Mouse (Mus musculus) myocyte (in vitro differentiated cells): Measurements from ENCODE around the gene Rab25. TPM values are rescaled to one million over a fixed set of nuclear protein-coding genes. Genes with fewer than 3 reads are reported as not detected.

Experiments
- H3K27me3 ChIP-seq: one replicate; pipeline ENCODE4 v1.6.1; 2011; ENCODE audit not compliant: control insufficient read depth, insufficient read depth, insufficient read length
- H3K36me3 ChIP-seq: one replicate; pipeline ENCODE4 v1.6.1; 2011; ENCODE audit not compliant: control insufficient read depth, insufficient read depth
- H3K4me2 ChIP-seq: one replicate; pipeline ENCODE4 v1.6.1; 2011; ENCODE audit warnings: low read depth, control low read depth
- H3K4me3 ChIP-seq: one replicate; pipeline ENCODE4 v1.5.1; 2011; ENCODE audit warnings: mild to moderate bottlenecking, control low read depth, moderate library complexity
- H3K79me2 ChIP-seq: one replicate; pipeline ENCODE4 v1.6.1; 2011; ENCODE audit not compliant: control insufficient read depth, insufficient read depth
- H3ac ChIP-seq: one replicate; pipeline ENCODE4 v1.6.1; 2011; ENCODE audit not compliant: control insufficient read depth, insufficient read length
- CEBPB ChIP-seq: IDR thresholded peaks from 2 replicates; pipeline ENCODE4 v1.6.1; 2011; ENCODE audit warnings: mild to moderate bottlenecking, moderate library complexity; ENCODE audit not compliant: poor library complexity, insufficient read depth, severe bottlenecking
- E2F4 ChIP-seq: IDR thresholded peaks from one replicate; pipeline ENCODE4 v1.6.1; 2011; ENCODE audit warnings: mild to moderate bottlenecking, control low read depth, moderate library complexity; ENCODE audit not compliant: insufficient read depth
- MAX ChIP-seq: IDR thresholded peaks from one replicate; pipeline ENCODE4 v1.6.1; 2011; ENCODE audit warnings: low read depth, mild to moderate bottlenecking, control low read depth
- MYOD1 ChIP-seq, 3 experiments: IDR thresholded peaks; one replicate each; pipeline ENCODE4 v1.6.1; 2011; ENCODE audit warnings: control low read depth in 2 of 3, low read depth in 2 of 3, mild to moderate bottlenecking in 2 of 3, moderate library complexity in 1 of 3; ENCODE audit not compliant: insufficient read length in 2 of 3, control insufficient read depth in 1 of 3
- MYOG ChIP-seq, 3 experiments: IDR thresholded peaks; one replicate each; pipeline ENCODE4 v1.6.1; 2011; ENCODE audit warnings: control low read depth in 2 of 3, low read depth in 2 of 3, mild to moderate bottlenecking in 2 of 3; ENCODE audit not compliant: insufficient read length in 2 of 3, control insufficient read depth in 1 of 3, insufficient read depth in 1 of 3
- POLR2A ChIP-seq: IDR thresholded peaks from one replicate; pipeline ENCODE4 v1.6.1; 2011; ENCODE audit warnings: low read depth, mild to moderate bottlenecking, control low read depth, moderate library complexity; ENCODE audit not compliant: insufficient read length
- POLR2AphosphoS2 ChIP-seq: IDR thresholded peaks from one replicate; pipeline ENCODE4 v1.6.1; 2011; ENCODE audit warnings: low read depth, control low read depth; ENCODE audit not compliant: insufficient read length
- REST ChIP-seq: IDR thresholded peaks from one replicate; pipeline ENCODE4 v1.6.1; 2011; ENCODE audit warnings: mild to moderate bottlenecking, control low read depth, moderate library complexity; ENCODE audit not compliant: insufficient read depth, insufficient read length
- SRF ChIP-seq: IDR thresholded peaks from one replicate; pipeline ENCODE4 v1.6.1; 2011; ENCODE audit warnings: low read depth; ENCODE audit not compliant: control insufficient read depth, insufficient read length
- TCF12 ChIP-seq: IDR thresholded peaks from one replicate; pipeline ENCODE4 v1.6.1; 2011; ENCODE audit warnings: mild to moderate bottlenecking, control low read depth; ENCODE audit not compliant: poor library complexity, insufficient read depth, severe bottlenecking
- TCF3 ChIP-seq: IDR thresholded peaks from one replicate; pipeline ENCODE4 v1.6.1; 2011; ENCODE audit warnings: low read depth, control low read depth; ENCODE audit not compliant: insufficient read length
- USF1 ChIP-seq: IDR thresholded peaks from one replicate; pipeline ENCODE4 v1.6.1; 2011; ENCODE audit warnings: low read depth, mild to moderate bottlenecking, control low read depth, moderate library complexity
- polyA plus RNA-seq: library from polyadenylated mRNA; unstranded; fragments of >200 nt; fragmentation: generic; extraction: Trizol; gene quantifications from one replicate; pipeline ENCODE4 v1.2.1, GENCODE M21; 2012; ENCODE audit warnings: missing spikeins

Rab25 gene
- polyA plus RNA-seq, 1 experiment: 0.13 TPM

DNA sequence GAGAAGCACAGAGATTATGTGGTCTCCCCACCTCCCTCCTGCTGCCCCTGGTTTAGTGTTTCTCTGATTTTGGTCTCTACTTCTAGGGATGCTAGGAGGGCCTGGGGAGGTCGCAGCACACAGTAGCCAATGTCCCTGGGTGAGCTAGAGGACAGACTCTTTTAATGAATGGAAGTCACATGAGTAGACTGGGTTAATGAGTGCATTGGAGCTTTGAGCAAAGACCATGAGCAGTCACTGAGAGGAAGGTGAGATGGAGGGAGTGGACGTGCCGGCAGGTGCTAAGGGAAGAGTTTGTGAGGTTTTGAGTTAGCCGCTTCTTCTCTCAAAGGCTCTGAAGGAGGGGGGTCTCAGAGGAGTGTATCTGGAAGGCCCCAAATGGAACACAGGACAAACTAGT, 12.6 kb downstream of the Rab25 start:
- H3K79me2 ChIP-seq: peaks cover 34% of the 10 kb centered on the region
- no peak overlapping the region for H3K4me3 ChIP-seq
- no peak for TF ChIP-seq E2F4
- TF ChIP-seq SRF: no peak
- TF ChIP-seq MYOD1 (IDR thresholded peaks at IDR 0.05; ENCODE audit: control insufficient read depth in 1 of 3, insufficient read length in 2 of 3, low read depth in 2 of 3): no peak
- TF ChIP-seq CEBPB: no peak
- no peak for TF ChIP-seq MAX
- no peak for TF ChIP-seq MYOG (IDR thresholded peaks at IDR 0.05; ENCODE audit: control insufficient read depth in 1 of 3, insufficient read depth in 1 of 3, insufficient read length in 2 of 3, low read depth in 2 of 3)
- TF ChIP-seq USF1: no peak
- TF ChIP-seq TCF12: no peak
- no peak for TF ChIP-seq REST
- H3K36me3 ChIP-seq: no peaks in the 10 kb centered on the region
- no peak overlapping the region for H3ac ChIP-seq
- H3K27me3 ChIP-seq: no peaks in the 10 kb centered on the region
- H3K4me2 ChIP-seq: no peak overlapping the region

DNA sequence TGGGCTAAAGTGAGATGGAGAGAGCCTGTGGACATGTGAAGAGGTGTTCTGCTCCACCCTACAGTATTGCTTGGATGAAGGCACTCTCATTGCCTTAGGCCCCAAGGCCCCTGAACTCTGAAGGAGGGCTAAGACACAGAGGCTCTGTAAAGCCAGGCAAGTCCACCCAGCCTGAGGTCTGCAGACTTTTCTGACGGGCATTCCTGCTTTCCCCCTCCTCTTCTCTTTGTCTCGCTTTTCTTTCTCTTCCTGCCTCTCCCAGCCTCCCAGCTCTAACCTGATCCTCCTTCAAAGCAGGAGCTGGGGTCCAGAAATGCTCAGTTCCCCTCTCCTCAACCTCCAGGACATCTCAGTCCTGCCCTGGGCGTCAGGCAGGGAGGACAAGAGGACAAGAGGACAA, 13.1 kb downstream of the Rab25 start:
- TF ChIP-seq CEBPB: no peak
- TF ChIP-seq SRF: no peak
- no peak for TF ChIP-seq POLR2A
- Histone ChIP-seq H3K36me3 (no peaks in the 10 kb centered on the region), H3K4me2 (no peak overlapping the region), H3K79me2 (peaks cover 36% of the 10 kb centered on the region), H3K4me3 (no peak overlapping the region), H3ac (no peak overlapping the region), H3K27me3 (no peaks in the 10 kb centered on the region)

DNA sequence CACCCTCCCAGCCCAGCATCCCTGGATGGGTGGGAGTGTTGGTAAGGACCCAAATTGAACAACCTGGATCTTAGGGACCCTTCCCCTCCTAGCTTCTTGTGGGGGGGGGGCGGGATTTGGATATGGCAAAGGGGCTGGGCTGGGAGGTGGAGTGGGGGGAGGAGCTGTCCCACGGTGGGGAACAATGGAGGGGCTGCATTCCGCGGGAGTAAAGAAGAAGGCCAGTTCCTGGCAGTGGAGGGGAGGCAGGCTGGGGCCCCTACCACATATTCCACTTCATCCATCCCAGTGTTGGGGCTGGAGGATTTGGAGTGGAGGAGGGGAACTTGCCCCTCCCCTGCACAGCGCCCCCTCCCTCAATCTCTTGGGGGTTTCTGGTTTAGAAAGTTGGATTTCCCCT, 14.4 kb downstream of the Rab25 start:
- no peaks in the 10 kb centered on the region for H3K27me3 ChIP-seq
- H3K36me3 ChIP-seq: no peaks in the 10 kb centered on the region
- no peak for TF ChIP-seq USF1
- TF ChIP-seq MYOG (IDR thresholded peaks at IDR 0.05; ENCODE audit: control insufficient read depth in 1 of 3, insufficient read depth in 1 of 3, insufficient read length in 2 of 3, low read depth in 2 of 3): no peak
- no peak for TF ChIP-seq MAX
- no peak for TF ChIP-seq POLR2A
- TF ChIP-seq REST: no peak
- TF ChIP-seq SRF: no peak
- no peak for TF ChIP-seq E2F4
- no peak for TF ChIP-seq TCF3
- TF ChIP-seq TCF12: no peak
- no peak for TF ChIP-seq POLR2AphosphoS2
- TF ChIP-seq CEBPB: no peak
- TF ChIP-seq MYOD1 (IDR thresholded peaks at IDR 0.05; ENCODE audit: control insufficient read depth in 1 of 3, insufficient read length in 2 of 3, low read depth in 2 of 3): no peak
- H3ac ChIP-seq: no peak overlapping the region
- H3K4me3 ChIP-seq: peak overlapping the region; percentile 97
- H3K4me2 ChIP-seq: peak overlapping the region; percentile 87
- H3K79me2 ChIP-seq: peaks cover 45% of the 10 kb centered on the region

DNA sequence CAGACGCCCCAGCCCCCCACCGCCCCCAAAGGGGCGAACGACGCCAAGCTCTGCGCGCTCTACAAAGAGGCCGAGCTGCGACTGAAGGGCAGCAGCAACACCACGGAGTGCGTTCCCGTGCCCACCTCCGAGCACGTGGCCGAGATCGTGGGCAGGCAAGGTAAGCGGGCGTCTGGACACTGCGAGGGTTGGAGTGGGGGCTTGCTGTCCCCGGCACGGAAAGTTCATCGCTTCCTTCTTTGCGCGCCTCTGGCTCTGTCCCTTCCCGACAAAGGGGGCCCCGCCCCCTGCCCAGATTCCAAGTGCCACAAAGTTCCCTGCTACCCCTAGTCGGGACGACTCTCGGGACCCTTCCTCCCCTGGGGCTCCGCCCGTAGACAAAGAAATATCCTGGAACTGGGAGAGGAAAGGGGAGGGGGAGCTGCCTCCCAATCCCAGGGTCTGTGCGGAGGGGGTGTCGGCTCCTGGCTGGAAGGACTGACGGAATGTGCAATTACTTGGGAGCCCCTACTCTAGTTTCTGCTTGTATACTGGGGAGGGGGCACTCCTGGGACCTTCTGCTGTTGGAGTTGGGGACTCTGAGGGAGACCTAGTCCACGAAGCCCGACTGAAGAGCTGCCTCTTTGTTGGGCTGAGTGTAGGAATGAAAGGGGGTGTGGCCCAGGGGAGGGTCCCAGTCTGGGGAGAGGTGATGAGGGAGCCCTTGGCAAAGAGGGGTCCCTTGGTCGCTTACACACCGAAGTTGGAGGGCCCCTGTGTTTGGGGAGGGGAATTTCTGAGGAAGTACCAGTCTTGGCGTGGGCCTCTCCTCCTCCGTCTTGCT, 15.2 kb downstream of the Rab25 start:
- H3ac ChIP-seq: peak overlapping the region; percentile 72
- H3K79me2 ChIP-seq: peaks cover 45% of the 10 kb centered on the region
- no peak for TF ChIP-seq MYOG (IDR thresholded peaks at IDR 0.05; ENCODE audit: control insufficient read depth in 1 of 3, insufficient read depth in 1 of 3, insufficient read length in 2 of 3, low read depth in 2 of 3)
- TF ChIP-seq POLR2AphosphoS2: peak; percentile 53
- TF ChIP-seq MAX: no peak
- TF ChIP-seq E2F4: no peak
- TF ChIP-seq POLR2A: peak; percentile 52
- H3K4me2 ChIP-seq: peak overlapping the region; percentile 87
- no peaks in the 10 kb centered on the region for H3K36me3 ChIP-seq
- H3K4me3 ChIP-seq: peak overlapping the region; percentile 97
- no peaks in the 10 kb centered on the region for H3K27me3 ChIP-seq

DNA sequence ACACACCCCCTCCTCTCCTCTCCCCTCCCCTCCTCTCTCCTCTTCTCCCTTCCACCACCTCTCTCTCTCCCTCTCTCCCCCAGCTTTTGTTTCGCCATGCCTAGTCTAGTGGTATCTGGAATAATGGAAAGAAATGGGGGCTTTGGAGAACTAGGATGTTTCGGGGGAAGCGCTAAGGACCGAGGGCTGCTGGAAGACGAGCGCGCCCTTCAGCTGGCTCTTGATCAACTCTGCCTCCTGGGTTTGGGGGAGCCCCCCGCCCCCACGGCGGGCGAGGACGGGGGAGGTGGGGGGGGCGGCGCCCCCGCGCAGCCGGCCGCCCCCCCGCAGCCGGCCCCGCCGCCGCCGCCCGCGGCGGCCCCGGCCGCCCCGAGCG, 15.8 kb downstream of the Rab25 start, which contains the start of gene Mex3a:
Gene Mex3a (plus strand): TSS at position 97 of the 376 bp plus-strand sequence.
- Histone ChIP-seq H3K4me2 (peak within 1 kb of the TSS; percentile 92), H3K36me3 (no peaks in the 10 kb centered on the region), H3K79me2 (peaks cover 45% of the 10 kb centered on the region), H3K4me3 (peak within 1 kb of the TSS; percentile 97), H3ac (peak within 1 kb of the TSS; percentile 72), H3K27me3 (no peaks in the 10 kb centered on the region)
- no peak for TF ChIP-seq USF1
- no peak for TF ChIP-seq CEBPB
- no peak for TF ChIP-seq REST
- TF ChIP-seq SRF: no peak
- no peak for TF ChIP-seq MYOD1 (IDR thresholded peaks at IDR 0.05; ENCODE audit: control insufficient read depth in 1 of 3, insufficient read length in 2 of 3, low read depth in 2 of 3)
- TF ChIP-seq TCF12: no peak
- TF ChIP-seq POLR2AphosphoS2: no peak
- TF ChIP-seq POLR2A: no peak
- TF ChIP-seq MYOG (IDR thresholded peaks at IDR 0.05; ENCODE audit: control insufficient read depth in 1 of 3, insufficient read depth in 1 of 3, insufficient read length in 2 of 3, low read depth in 2 of 3): no peak
- no peak for TF ChIP-seq E2F4
- TF ChIP-seq MAX: no peak
- no peak for TF ChIP-seq TCF3
